Mouse (Mus musculus) left cerebral cortex, adult 11 months (tissue): ENCODE measurements at regions not wholly inside any gene's neighbourhood (a gene's known extent, or its start where the extent isn't known, plus 50 kb on each side); places are given as distances from the start of the nearest gene placed in this dataset.
A peak's percentile ranks its signal among the peaks of the same experiment; 100 is the strongest.

Experiments
- DNase-seq: peaks from one replicate; pipeline ENCODE4 v3.0.0; 2022; ENCODE audit warnings: low spot score

DNA sequence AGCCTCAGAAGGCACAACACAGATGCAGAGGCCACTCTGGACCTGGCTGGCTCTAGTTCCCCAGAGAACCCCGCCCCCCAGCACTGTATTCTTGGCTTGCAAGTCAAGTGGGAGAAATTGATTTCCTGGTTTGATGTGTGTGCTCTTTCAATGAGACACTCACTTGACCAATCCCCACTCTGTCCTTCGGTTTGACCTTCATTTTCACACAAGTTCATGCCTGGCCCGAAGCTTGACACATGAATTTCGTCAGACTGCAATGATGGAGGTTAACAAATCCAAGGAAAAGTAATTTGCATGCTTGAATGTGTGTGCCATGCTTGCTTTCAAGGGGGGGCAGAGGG, 333.4 kb upstream of the Mki67 start:
- DNase-seq: no peak

DNA sequence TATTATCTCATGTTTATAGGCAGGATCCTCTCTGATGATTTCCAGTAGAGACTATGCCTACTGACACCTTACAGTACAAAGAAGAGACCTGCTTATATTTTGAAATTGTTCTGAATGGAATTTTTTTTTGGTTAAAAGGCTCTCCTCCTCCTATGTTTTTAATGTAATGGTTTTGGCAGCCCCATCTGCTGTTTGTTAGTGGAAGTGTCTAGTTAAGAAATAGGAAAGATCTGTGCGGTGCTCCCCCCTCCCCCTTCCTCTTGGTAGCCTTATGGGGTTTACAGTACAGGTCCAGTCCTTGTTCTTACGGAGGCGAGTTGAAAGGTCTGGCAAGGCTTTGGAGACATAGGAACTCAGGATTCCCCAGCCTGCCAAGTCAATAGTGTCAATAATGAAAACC, 334.0 kb upstream of the Mki67 start:
- no peak for DNase-seq

DNA sequence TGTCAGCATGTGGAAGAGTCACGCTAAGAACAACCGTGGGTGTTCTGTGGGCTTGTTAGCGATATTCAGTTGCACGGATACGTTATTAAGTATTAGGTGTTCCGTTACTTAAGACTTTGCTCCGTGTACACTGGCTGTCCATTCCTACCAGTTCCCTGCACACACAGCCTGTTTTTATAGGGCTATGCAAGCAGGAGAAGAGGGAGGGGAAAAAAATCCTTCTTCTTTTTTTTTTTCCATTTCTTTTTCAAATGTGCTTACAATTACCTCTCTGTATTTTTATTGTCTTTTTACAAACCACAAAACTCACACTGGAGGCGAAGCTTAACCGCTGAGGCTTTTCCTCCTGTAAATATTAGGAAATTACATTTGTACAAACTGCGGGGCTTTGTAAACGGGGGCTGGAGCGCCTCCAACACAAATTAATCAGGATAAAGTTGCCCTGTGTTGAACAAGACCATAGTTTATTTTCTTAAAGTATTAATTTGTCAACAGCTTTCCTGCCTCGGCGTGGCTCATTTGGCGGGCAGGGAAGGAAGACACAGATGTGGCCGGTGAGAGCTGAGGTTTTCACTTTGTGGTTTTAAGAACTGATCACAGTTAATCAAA, 340.8 kb upstream of the Mki67 start:
- DNase-seq: no peak

DNA sequence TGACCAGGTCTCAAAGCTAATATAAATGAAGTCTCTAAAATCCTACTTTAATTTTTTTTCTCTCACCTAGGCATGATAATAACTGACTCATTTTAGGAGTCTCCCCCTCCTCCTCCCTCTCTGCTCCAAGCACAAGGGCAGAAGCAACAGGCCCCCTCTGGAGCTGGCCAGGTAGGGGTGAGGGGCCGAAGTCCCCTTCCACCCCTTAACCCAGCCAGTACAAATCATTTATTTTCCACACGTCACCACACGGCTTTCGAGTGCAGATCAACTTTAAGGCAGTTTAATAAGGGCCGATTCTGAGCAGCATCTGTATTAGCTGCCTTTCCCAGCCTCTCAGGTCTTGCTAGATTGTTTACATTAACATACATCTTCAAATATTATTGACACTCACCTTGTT, 342.2 kb upstream of the Mki67 start:
- DNase-seq: no peak

DNA sequence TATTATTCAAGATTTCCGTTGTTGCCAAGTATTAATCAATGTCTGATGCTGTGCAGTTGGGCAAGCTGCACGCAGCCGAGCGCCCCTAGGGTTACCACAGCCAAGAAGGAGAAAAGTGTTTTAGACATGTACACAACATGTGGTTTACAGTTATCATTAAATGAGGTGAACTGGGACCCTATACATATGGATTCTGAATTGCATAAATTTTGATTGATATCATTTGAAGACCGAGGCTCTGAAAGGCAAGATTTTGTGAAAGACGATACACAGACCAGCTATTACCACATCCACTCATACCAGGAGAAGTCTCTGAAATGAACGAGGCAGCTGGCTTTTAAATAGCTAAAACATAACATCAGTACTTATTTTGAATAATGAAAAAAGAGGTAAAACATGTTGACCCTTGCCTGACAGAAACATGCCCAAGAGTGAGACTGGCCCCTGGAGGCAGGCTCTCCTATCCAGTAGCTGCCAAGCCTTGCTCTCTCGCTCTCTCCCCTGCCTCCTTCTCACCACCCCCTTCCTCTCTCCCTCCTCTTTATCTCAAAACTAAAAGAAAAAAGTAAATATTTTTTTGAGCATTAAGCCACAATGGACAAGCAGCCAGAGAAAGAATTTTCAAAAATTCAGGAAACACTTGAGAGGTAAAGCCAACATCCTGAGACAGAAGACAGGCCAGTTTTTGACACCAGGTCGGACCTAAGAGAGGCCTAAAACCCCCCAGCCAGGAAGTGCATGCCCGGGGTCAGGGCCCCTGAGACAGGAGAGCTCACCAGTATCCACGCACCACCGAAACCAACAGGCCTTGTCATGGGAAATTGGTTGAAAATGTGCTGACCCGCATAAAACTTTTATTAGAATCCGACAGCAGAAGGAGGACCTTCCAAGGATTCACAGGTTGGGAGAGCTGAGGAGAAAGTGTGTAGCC, 342.9 kb upstream of the Mki67 start:
- DNase-seq: no peak

DNA sequence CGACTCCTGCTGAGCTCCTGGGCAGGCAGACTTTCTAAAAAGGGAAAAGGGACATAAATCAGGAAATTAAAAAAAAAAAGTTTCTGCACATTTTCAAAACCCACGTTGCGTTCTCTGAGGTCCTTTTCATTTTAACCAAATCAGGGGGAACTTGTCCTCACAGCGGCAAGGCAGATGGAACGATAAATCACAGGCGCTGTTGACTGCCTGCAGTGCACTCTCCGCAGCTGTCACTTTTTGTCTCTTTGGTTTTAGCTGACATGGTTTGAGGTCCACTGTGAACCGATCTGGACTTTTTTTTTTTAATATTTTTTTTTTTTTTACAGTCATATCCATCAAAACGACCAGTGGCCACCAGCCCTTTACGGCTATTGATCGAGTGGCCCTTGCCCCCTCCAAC, 343.7 kb upstream of the Mki67 start:
- no peak for DNase-seq

DNA sequence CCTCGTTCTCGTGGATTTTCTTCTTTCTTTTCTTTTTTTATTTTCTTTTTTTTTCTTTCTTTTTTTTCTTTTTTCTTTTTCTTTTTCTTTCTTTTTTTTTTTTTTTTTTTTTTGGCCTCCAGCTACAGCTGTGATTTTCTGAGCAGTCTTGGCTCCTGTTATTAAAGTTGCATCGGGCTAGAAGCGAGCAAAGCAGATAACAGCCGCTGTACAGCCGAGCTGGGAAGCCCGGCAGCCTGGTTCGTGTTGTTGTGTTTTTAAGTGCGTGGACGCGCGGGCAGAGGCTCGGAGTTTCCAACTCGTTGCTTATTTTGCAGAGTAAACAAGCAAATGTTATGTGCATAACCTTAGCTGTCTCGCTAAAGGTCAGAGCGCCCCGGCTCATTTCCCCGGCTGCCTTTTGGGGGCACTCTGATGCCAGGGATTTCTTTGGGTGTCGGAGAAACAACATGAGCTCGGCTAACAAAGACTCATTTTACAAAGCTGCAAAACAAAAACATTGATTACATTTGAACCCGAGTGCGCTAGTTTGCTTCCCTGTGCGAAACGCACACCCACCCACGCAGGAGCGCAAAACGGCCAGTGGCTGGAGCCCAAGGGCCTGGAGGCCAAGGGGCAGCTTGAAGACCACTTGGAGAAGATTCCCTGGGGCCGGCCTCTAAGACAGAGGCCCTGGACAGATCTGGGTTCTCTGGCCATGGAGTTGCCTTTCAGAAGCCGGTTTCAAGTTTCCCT, 344.3 kb upstream of the Mki67 start:
- peak; percentile 55 for DNase-seq

DNA sequence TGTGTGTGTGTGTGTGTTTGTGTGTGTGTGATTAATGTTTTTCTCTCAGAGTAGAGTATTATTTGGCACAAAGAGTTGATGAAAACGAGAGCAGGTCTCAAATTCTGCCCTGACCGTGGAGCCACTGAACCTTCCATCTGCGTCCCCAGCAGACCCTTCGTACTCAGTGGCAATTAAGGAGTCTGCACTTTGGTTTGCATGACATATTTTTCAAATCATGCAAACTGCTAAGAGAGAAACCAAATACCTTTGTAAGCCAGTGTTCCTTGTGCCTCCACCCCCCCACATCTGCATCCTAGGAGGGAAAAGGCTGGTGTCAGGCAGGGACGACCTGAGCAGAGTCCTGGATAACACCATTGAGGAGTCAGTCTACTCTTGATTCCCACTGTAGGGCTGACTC, 346.5 kb upstream of the Mki67 start:
- DNase-seq: no peak

DNA sequence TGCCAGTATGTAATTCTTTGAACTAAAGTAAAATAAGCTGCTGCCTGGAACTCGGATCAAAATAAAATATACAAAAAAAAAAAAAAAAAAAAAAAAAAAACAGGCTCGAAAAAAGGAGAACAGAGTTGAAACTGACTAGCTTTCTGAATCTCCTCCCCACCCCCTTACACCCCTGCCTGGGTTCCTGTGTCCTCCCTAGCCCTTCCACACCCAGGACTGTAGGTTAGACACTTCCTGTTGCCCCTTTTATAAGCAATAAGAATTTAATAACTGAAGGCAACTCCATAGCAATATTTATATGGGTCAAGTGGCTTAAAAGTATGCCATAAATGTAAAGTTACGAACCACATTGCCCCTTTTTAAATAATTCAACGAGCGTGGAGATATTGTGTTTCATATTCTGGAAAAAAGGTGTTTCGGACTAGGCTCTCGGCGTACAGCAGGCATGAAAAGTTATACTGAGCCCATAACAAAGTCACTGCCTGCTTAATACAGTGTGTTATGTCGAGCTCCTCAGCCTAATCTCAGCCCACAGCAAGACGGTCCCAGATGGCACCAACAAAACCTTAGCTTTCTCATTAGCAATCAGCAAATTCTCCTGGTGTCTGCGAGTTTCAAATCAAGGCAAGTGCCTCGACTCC, 349.0 kb upstream of the Mki67 start:
- DNase-seq: no peak

DNA sequence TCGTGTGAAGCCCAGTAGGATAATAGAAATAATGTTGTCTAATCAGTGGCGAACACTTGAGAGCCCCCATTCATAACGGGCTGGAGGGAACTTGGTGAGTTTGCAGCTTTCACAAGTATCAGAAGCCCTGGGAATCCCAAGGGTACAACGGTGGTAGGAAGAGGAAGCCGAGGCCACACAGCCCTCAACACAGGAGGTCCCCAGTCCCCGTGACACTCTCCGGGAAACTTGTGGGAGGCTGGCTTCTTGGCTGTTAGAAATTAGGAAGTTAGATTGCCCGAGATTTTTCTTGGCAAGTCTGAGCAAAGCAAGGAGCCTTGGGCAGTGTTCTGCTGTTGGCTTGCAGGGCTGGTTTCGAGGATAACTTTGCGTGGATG, 349.5 kb upstream of the Mki67 start:
- DNase-seq: no peak

DNA sequence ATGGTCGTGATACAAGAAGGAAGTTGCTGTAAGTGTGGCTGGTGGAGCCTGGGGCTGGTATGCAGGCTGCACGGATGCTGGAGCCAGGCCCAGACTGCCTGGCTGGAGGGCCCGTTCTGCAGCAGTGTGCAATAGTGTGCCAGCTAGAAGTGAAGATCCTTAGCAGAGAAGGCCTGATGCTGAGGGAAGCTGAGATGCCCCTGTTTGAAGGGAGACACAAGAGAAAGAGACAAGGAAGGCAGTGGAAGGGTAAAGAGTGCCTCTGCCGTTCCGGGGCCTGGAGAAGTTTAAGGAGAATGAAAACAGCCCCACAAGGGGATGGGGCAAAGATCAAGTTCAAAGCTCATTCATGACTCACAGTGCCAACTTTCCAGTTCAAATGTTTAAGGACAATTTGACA, 354.7 kb upstream of the Mki67 start:
- no peak for DNase-seq

DNA sequence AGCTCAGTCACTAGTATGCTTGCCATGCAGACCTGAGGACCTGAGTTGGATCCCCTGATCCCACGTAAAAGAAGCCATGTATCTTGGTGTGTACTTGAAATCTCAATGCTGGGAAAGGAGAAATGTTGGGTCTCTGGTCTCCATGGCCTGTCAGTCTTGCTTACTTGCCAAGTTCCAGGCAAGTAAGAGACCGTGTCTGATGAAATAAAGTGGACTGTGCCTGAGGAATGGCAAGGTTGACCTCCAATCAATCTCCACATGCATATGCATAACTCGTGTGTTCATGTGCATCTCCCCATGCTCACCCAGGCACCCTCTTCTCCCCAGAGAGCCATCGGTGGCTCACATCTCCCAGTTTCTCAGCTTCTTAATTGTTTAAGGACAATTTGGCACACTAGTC, 355.2 kb upstream of the Mki67 start:
- no peak for DNase-seq

DNA sequence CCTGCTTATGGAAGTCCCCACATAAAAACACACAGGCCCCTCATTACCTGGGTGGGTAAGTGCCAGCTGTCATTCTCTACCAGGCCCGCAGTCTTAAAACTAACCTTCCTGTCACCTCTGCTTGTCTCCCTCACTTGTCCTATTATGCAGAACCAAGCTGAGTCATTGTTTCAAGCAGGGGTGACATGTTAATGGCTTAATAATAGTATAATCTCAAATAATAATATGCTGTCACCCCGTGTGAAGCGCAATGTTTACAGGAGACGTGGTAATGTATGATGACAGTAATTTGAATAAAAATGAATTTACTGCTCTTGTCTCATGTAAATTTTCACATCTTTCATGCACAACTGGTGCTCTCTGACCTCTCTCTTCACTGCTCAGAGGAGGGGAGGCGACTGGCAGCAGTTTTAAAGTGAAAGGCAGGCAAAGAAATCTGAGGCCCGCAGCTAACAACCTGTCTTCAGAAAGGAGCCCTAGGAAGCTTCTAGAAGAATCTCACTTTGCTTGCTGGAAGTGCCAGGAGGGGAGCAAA, 357.2 kb upstream of the Mki67 start:
- DNase-seq: no peak

DNA sequence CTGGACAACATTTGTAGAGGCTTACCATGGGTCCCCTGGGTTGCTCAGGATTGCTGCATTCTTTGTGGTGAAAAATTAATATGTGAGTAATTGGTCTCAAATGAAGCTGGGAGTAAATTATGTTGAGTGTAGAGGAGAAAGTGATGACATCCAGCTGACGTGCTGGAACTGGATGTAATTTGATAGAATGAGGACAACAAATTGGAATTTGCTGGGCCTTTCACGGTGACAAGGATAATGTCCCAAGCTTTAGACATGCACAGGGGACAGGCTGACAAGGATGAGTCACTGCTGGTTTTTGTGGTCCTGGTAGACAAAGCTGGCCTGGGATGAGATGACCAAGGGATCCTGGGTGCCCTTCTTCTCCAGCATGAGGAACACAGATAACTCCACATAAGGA, 357.9 kb upstream of the Mki67 start:
- no peak for DNase-seq

DNA sequence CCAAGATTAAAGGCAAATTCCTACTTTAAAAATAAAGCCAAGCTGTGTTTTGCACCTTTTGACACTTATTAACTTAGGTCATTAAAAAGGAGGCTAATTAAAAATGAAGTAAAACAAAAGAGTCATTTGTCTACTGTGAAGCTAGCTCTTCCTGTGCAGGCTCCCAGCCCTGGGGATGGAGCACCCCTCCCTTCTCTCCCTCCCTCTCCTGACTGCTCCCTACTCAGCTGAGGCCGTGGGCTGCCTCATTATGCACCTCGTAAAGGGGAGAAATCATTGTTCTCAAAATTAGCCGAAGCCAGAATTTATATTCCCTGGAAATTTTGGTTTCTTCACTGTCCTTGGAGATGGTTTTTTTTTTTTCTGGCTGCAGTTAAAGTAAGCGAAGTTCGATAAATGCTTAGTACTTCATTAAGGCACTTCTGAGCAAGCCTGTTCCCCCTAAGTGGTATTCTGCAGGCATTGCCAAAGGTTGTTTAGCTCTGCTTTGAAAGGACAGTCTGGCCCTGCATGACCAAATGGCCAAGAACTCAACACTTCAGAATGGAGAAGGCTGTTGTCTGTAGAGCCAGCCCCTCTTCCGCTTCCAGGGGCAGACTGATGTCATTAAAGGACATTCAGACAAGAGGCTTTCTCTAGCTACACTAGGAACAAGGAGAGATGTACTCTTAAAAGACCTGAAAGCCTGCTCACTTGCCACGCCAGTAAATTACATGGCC, 365.5 kb upstream of the Mki67 start:
- DNase-seq: peak; percentile 17

DNA sequence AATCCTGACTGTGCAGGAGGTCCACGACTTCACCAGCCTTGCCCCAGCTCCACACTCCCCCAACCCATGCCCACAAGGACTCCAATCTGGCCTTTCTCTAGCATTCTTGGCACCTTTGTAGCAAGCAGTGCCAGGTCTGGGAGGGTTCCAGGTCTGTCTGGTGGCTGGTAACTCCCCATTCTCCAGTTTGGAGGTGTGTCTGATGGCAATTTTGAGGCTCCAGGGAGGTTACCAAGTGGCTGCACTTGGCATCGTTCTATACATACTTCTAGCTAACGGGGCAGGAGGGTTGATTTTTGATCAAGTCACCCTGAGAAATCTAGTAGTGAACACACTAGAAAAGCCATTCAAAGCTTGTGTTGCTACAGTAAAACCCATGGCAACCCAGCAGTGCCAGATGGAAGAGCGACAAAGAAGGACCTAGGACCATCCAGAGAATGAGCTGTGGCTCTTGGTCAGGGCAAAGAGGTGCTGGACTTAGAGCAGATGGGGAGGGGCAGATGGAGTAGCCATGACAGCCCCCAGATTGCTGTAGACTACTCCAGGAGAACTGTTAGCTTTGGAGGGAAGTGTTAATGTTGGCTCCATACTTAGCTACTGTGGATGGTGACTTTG, 366.2 kb upstream of the Mki67 start:
- peak; percentile 7 for DNase-seq

DNA sequence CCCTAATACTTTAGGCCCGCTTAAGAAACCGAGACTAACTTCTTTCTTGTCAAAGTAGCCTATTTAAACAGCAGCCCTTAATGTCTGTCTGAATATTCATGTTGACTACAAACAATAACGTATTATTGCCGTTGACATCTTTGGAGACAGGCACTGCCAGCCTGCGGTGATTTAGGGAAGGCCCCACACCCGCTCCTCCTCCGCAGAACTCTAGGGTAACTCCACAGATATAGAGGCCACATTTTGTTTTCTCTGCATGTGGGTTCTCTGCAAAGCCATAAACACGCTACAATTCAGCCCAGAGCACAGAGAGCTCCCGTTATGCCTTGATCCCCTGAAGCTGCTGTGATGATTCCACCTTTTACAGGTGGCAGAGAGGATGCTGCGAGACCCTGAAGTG, 366.8 kb upstream of the Mki67 start:
- peak; percentile 6 for DNase-seq

DNA sequence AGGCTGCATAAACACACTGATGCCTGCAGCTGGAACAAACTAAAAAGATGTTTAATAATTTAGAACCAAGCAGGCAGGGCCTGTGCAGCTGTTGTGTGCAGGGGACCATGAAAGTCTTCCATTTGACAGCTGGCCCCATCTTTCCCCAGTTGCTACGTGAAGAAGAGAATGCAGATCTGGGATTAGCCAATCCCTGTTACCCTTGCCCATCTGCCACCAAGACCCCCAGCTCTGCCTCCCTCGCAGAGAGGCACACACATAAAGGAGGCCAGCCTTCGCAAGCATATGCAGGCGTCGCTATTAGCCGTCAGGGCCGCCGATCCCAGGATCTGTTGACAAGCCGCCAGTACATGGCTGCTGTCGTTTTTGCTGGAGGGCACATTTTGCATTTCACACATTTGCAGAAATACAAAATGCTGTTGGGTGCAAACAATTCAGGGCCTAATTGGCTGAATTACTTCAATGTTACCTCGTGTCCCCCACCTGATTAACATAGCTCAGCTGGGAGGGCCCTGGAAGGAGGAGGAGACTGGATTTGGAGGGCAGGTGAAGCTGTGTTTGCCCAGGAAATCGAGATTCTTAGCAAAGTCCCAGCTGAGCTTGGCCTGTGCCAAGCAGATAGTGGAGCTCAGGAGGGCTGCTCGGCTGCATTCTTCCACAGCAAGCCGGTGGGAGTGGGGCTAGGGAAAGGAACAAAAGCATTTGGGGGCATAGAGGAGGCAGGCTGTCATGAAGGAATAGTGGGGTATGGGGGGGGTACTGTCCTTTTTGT, 367.6 kb upstream of the Mki67 start:
- DNase-seq: no peak

DNA sequence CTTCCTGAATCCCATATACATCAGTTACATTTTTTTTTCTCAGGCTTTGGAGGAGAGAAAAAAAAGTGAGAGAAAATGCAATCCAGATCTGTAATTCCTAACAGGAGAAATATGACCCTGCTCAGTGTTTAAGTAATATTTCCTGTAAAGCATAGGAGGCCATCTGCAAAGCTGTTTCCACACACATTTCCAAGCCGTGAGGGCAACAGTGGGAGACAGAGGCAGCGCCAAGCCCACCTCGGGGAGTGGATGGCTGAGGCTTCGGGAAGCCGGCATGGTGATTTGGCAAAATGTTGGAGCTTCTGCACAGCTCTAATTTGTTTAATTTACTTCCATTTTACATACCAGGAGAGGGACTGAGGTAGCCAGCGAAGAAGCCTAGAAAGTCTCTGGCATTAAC, 372.6 kb upstream of the Mki67 start:
- DNase-seq: no peak

DNA sequence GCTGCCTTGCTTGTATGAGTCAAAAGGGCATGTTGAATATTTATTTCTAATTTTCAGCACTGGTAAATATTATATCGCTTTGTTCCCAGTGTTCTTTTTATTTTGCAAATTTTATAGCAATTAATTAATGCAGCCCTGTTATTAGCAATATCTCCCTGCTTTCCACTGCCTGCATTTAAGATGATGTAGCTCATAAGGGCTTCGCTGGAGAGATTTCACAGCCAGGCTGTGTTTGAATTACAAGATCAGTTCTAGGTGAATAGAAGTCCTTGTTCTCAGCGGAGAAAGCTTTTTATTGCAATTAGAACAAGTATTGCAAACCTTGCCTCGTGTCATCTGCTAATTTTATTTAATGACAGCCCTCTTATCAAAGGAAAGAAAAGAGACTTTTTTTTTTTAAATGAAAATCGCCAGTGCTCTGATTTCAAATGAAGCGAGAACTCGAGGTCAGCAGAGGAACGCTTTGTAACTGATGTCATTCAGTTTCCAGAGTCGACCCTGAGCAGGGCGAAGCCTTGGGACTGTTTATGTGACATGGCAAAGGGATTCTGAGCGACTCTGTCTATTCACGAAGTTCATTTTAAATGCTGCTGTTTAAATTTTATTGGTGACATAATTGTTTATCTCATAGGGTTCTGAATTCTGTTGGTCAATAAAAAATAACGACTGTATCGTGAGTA, 378.7 kb upstream of the Mki67 start:
- DNase-seq: no peak
